Mouse (Mus musculus) heart, adult 2 months (tissue): ENCODE data around the gene Prrt1.
A peak's percentile ranks its signal among the peaks of the same experiment; 100 is the strongest.

Experiments
- CTCF ChIP-seq: fragments of 200-600 bp; IDR thresholded peaks from 2 replicates; pipeline ENCODE4 v1.8.1; 2022; ENCODE audit warnings: antibody characterized with exemption, mild to moderate bottlenecking, moderate library complexity
- EP300 ChIP-seq: fragments of 200-500 bp; IDR thresholded peaks from 2 replicates; pipeline ENCODE4 v1.6.1; 2011; ENCODE audit warnings: low read depth, low read length, control low read depth; ENCODE audit not compliant: insufficient read depth
- POLR2A ChIP-seq: fragments of 200-500 bp; IDR thresholded peaks from 2 replicates; pipeline ENCODE4 v1.6.1; 2011; ENCODE audit warnings: mild to moderate bottlenecking, low read depth, low read length, control low read depth; ENCODE audit not compliant: insufficient read depth

GRCm38 (mm10) chr17:34587423-34587811, 41.9 kb upstream of the Prrt1 start:
- TF ChIP-seq CTCF (no peak), POLR2A (peak; percentile 93), EP300 (0 out of 2 replicates have a peak, but pooled peaks have one; percentile 38)
